Mouse (Mus musculus) stomach, postnatal 0 days (tissue): ENCODE results near the gene Ttll13. TPM values are rescaled to one million over a fixed set of nuclear protein-coding genes. Genes with fewer than 3 reads are reported as not detected.

ENCODE experiments used
- ATAC-seq: fragments of 200-750 bp; cut with Nextera tagmentation; 2 replicates; pipeline ENCODE4 v1.8.0; 2017; ENCODE audit not compliant: low FRiP score, low TSS enrichment
- DNase-seq: peaks from one replicate; pipeline ENCODE4 v3.0.0-alpha.2; 2016; ENCODE audit warnings: low spot score
- H3K27ac ChIP-seq: fragments of 300-500 bp; sonication (generic); replicated peaks from 2 replicates; pipeline ENCODE4 v1.5.1; 2014; ENCODE audit warnings: mild to moderate bottlenecking, control low read depth
- H3K27me3 ChIP-seq: fragments of 300-500 bp; sonication (generic); 2 replicates; pipeline ENCODE4 v1.6.1; 2014; ENCODE audit warnings: low read length; ENCODE audit not compliant: control insufficient read depth, insufficient read depth
- H3K36me3 ChIP-seq: fragments of 300-500 bp; sonication (generic); 2 replicates; pipeline ENCODE4 v1.6.1; 2014; ENCODE audit warnings: low read length, mixed read lengths; ENCODE audit not compliant: control insufficient read depth, insufficient read depth
- H3K4me1 ChIP-seq: fragments of 300-500 bp; sonication (generic); replicated peaks from 2 replicates; pipeline ENCODE4 v1.6.1; 2014; ENCODE audit warnings: antibody characterized with exemption; ENCODE audit not compliant: control insufficient read depth, insufficient read depth
- H3K4me2 ChIP-seq: fragments of 300-500 bp; sonication (generic); replicated peaks from 2 replicates; pipeline ENCODE4 v1.6.1; 2014; ENCODE audit warnings: low read depth, mild to moderate bottlenecking, control low read depth, moderate library complexity
- H3K4me3 ChIP-seq: fragments of 300-500 bp; sonication (generic); 2 replicates; pipeline ENCODE4 v1.5.1; 2014; ENCODE audit warnings: low read depth, low read length, control low read depth
- H3K9ac ChIP-seq: fragments of 300-500 bp; sonication (generic); 2 replicates; pipeline ENCODE4 v1.6.1; 2014; ENCODE audit warnings: mild to moderate bottlenecking, low read length, control low read depth, mixed read lengths
- H3K9me3 ChIP-seq: fragments of 300-500 bp; sonication (generic); 2 replicates; pipeline ENCODE4 v1.6.1; 2016; ENCODE audit warnings: low read length; ENCODE audit not compliant: control insufficient read depth
- CTCF ChIP-seq: IDR thresholded peaks from 2 replicates; pipeline ENCODE4 v1.5.1; 2016; ENCODE audit warnings: antibody characterized with exemption, low read depth, mild to moderate bottlenecking, moderate library complexity
- EP300 ChIP-seq: optimal IDR thresholded peaks from 2 replicates; pipeline ENCODE3; 2016; ENCODE audit warnings: antibody characterized with exemption
- WGBS: fragments of 180-500 bp; shearing (Covaris S2); extraction: QIAGEN DNeasy Blood & Tissue Kit; methylation state at CpG from one replicate; pipeline ENCODE4 v1.1.7; 2014; 5-methylcytosine and 5-hydroxymethylcytosine counted together
- polyA plus RNA-seq: library from polyadenylated mRNA; unstranded; fragments of >200 nt; fragmentation: Nextera tagmentation; extraction: Ambion mirVana; gene quantifications from 2 replicates; pipeline ENCODE4 v1.2.1, GENCODE M21; 2015

Gene Ttll13
- polyA plus RNA-seq, 1 experiment from 2014 or later, result 1.2 TPM

GRCm38 (mm10) chr7:80203638-80204096, 42.5 kb upstream of the Ttll13 start:
- 53% methylated on average over 12 of the region's 12 CpGs for WGBS
- TF ChIP-seq EP300, result no peak
- no peak for TF ChIP-seq CTCF
- peaks cover 15% of the 10 kb centered on the region for H3K4me1 ChIP-seq
- no peak overlapping the region for H3K9ac ChIP-seq
- no peaks in the 10 kb centered on the region for H3K27me3 ChIP-seq
- no peaks in the 10 kb centered on the region for H3K36me3 ChIP-seq
- DNase-seq, result no peak
- H3K27ac ChIP-seq, result peak overlapping the region; percentile 35
- no peak for ATAC-seq
- H3K4me3 ChIP-seq, result no peak overlapping the region
- H3K9me3 ChIP-seq, result no peaks in the 10 kb centered on the region
- no peak overlapping the region for H3K4me2 ChIP-seq

- Histone ChIP-seq H3K4me3 (no peak overlapping the region), H3K4me2 (no peak overlapping the region), H3K9ac (no peak overlapping the region), H3K27me3 (no peaks in the 10 kb centered on the region), H3K36me3 (no peaks in the 10 kb centered on the region), H3K4me1 (peaks cover 16% of the 10 kb centered on the region; the same call in 1 of the 2 replicates), H3K9me3 (no peaks in the 10 kb centered on the region), H3K27ac (0 out of 2 replicates have a peak overlapping the region, but pooled peaks have one; percentile 18)
- no peak for ATAC-seq
- WGBS, result 72% methylated on average over 4 of the region's 4 CpGs
- DNase-seq, result no peak
- TF ChIP-seq CTCF (no peak), EP300 (no peak)
Measured at GRCm38 (mm10) chr7:80204362-80204761, 41.8 kb upstream of the Ttll13 start.

GRCm38 (mm10) chr7:80204961-80205360, 41.2 kb upstream of the Ttll13 start:
- Histone ChIP-seq H3K4me3 (no peak overlapping the region), H3K4me2 (no peak overlapping the region), H3K36me3 (no peaks in the 10 kb centered on the region), H3K27ac (peak overlapping the region; percentile 97), H3K9ac (no peak overlapping the region), H3K4me1 (peaks cover 15% of the 10 kb centered on the region; the same call in 1 of the 2 replicates), H3K9me3 (no peaks in the 10 kb centered on the region), H3K27me3 (no peaks in the 10 kb centered on the region)
- WGBS, result 63% methylated on average over 7 of the region's 7 CpGs
- no peak for TF ChIP-seq CTCF
- no peak for TF ChIP-seq EP300
- ATAC-seq (no peak), DNase-seq (no peak)

- Histone ChIP-seq H3K36me3 (no peaks in the 10 kb centered on the region), H3K9ac (no peak overlapping the region), H3K4me1 (peaks cover 15% of the 10 kb centered on the region; the same call in 1 of the 2 replicates), H3K9me3 (no peaks in the 10 kb centered on the region), H3K27me3 (no peaks in the 10 kb centered on the region), H3K27ac (peak overlapping the region; percentile 97), H3K4me2 (0 out of 2 replicates have a peak overlapping the region, but pooled peaks have one; percentile 1), H3K4me3 (no peak overlapping the region)
- ATAC-seq (0 out of 2 replicates have a peak, but pooled peaks have one; percentile 10), DNase-seq (peak; percentile 30)
- WGBS, result 80% methylated on average over 12 of the region's 12 CpGs
- TF ChIP-seq CTCF (no peak), EP300 (no peak)
Measured at GRCm38 (mm10) chr7:80205705-80206589, 40.2 kb upstream of the Ttll13 start.

- Histone ChIP-seq H3K36me3 (no peaks in the 10 kb centered on the region), H3K4me2 (no peak overlapping the region; the same call in 1 of the 2 replicates), H3K9ac (peak overlapping the region; percentile 48), H3K4me1 (peaks cover 13% of the 10 kb centered on the region; the same call in 1 of the 2 replicates), H3K27ac (peak overlapping the region; percentile 97), H3K9me3 (no peaks in the 10 kb centered on the region), H3K4me3 (no peak overlapping the region), H3K27me3 (no peaks in the 10 kb centered on the region)
- DNase-seq (peak; percentile 77), ATAC-seq (peak; percentile 85)
- TF ChIP-seq EP300 (no peak), CTCF (no peak)
- WGBS, result 37% methylated on average over 3 of the region's 3 CpGs
Measured at GRCm38 (mm10) chr7:80207314-80207731, 38.9 kb upstream of the Ttll13 start.
